Mouse (Mus musculus) spleen, postnatal 14 days (tissue): ENCODE results near the gene Psmg1.
"Not testable (repeated sequence)": the region's sequence is repeated elsewhere in the genome, so short reads cannot be mapped to it uniquely, and the experiment has no call there.

Experiments
- DNase-seq, 2 experiments: peaks; one replicate each; pipeline ENCODE4 v3.0.0; 2021 to 2022; ENCODE audit warnings: low spot score in 2 of 2

Gene Psmg1

GRCm38 (mm10) chr16:95990462-95991121 lies at the start of gene Psmg1:
Gene Psmg1 (minus strand): TSS chr16:95990960.
- DNase-seq, result peak; percentile 97 to 99

DNA sequence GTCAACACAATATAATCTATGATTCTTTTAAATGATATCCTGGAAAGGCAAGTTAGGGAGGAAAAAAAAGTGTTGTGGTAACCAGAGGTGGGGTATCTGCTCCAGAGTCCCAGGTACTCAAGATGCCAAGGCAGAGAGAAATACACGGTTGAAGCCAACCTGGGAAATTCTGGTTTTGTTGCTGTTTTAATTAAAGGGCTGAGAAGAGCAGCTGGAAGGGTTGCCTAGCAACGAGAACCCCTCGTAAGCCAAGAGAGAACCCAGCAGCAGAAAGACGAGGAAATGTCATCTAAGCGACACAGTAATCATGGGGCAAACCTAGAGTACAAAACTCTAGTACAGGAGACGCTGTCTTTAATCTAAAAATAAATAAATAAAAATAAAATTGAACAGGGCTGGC lies 48.8 kb upstream of the Psmg1 start:
- DNase-seq, result no peak

DNA sequence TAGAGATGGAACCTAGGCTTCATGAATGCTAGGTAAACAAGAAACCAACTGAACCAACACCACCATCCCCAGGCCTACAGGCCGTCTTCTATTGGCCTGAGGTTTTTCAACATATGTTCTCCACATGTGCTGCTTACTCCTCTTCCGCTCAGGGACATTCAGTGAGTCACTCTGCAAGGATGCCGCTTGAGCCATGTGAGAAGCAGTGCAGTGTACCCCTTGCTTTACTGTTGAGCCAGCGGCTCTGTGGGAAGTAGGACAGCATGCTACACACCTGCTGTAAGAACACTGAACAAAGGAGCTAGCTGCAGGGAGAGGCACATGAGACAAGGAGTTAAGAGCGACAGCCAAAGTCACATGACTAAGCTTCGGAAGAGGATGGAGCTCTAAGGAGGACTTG lies 43.7 kb upstream of the Psmg1 start:
- DNase-seq, result no peak

- DNase-seq, result no peak
Measured at GRCm38 (mm10) chr16:96032368-96033043, 41.7 kb upstream of the Psmg1 start.

DNA sequence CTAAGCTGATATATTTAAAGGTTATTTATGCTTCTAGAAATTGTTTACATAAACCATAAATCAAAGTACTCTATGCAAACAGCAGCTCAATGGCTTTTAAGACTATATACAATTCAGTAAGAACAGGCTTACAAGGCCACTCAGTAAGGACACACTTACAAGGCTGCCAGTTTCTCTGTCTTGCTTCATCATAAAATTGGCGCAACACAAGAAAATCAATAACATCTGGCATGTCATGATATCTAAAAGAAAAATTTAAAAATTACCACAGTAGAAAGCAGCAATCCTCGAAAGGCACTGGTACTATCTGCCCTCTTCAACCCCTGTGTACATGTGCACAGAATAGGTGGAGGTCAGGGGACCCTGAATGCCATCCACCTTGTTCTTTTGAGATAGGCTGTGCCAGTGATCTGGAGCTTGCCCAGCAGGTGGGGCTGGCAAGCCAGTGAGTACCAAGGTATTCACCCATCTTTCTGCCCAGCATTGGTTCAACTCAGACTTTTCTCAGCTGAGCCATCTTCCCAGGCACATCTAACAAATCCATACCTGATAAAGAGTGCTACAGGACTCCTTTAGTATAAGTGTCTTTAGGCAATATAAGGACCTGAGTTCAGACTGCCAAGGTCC lies 39.8 kb upstream of the Psmg1 start:
- DNase-seq, result peak in 1 of 2 experiments; percentile 19

DNA sequence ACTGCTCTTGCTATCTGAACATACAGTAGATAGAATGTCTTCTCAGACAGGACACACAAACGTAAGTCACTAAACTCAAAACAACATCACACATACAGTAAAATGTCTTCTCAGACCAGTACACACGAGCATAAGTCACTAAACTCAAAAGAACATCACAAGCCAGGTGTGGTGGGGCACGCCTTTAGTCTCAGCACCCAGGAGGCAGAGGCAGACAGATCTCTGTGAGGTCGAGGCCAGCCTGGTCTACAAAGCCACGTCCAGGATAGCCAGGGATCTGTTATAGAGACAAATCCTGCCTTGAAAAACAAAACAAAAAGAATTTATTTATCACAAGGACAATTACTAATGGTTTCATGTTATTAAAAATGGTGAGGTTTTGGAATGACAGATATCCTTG lies 35.5 kb upstream of the Psmg1 start:
- no peak for DNase-seq

- DNase-seq, result no peak
Measured at GRCm38 (mm10) chr16:96025244-96025643, 34.5 kb upstream of the Psmg1 start.

- DNase-seq, result no peak
Measured at GRCm38 (mm10) chr16:96021045-96021444, 30.3 kb upstream of the Psmg1 start.

GRCm38 (mm10) chr16:96009124-96009523 lies 18.4 kb upstream of the Psmg1 start:
- DNase-seq, result not testable (repeated sequence)

DNA sequence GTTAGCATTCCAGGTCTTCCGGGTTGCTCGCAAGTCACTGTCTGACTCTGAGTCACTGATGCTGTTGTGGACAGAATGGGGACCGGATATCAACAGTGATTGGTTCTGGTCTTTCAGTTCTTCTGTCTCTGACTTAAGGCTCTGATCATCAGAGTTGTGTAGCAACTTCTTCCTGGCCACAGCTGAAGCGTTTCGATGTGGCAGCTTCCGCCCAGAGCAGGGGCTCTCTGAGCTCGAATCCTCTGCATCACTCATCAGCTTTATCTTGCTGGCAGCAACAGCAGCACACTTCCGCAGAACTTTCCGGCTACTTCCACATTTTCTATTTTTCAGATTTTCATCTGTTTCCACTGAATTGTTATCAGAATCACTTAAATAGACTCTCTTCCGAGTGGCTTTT lies 13.5 kb upstream of the Psmg1 start:
- DNase-seq, result not testable (repeated sequence)

DNA sequence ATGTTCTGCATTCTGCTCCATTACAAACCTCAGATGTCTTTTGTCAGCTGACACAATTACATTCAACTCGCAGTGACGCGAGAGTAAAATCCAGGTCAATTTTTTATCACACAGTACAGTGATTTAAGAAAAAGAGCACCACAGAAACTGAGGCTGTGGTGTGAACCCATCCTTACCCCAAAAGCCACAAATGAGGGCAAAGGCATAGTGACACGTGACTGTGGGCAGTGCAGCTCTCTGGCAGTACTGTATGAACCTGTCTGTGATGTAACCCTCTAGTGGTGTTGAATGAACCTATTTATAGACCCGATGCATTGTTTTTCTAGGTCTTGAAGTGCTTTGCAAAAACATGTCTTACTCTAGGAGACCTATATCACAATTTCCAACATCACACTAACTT lies 8.5 kb upstream of the Psmg1 start:
- DNase-seq, result no peak

- no peak for DNase-seq
Measured at GRCm38 (mm10) chr16:95996156-95996555, 5.4 kb upstream of the Psmg1 start.

DNA sequence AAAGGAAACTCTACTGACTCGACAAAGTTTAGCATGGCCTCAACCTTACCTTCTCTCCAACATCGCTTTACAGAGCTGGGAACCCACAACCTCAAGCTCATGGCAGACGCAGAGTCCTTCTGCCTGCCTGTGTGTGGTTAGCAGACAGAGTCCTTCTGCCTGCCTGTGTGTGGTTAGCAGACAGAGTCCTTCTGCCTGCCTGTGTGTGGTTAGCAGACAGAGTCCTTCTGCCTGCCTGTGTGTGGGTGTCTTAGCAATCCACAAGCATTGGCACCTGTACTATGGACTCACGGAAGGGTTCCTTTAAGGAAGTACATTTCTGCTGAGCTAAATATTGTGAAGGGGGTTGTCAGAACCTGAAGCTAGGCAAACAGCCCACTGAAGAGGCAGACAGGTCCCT lies 3.8 kb upstream of the Psmg1 start:
- DNase-seq, result not testable (repeated sequence)

GRCm38 (mm10) chr16:95992596-95992995 lies 1.8 kb upstream of the Psmg1 start:
- DNase-seq, result no peak

GRCm38 (mm10) chr16:95991122-95991900 lies 551 bp upstream of the Psmg1 start:
- DNase-seq, result no peak

- DNase-seq, result no peak
Measured at GRCm38 (mm10) chr16:95984911-95985310, 5.8 kb downstream of the Psmg1 start.

- DNase-seq, result no peak
Measured at GRCm38 (mm10) chr16:95983601-95984000, 7.2 kb downstream of the Psmg1 start.

DNA sequence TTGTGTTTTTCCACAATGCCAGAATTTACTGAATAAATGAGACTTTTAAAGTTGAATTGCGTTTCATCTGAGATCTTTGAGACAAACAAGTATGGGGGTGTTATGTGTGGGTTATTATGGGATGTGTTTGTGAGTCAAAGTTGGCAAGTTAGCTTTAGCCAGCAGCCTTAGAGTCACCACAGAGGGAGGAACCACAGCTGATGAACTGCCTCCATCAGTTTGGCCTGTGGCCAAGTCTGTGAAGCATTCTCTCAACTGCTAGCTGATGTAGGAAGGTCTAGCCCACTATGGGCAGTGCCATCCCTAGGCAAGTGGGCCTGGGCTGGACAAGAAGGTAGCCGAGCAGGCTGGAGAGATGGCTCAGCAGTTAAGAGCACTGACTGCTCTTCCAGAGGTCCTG lies 19.9 kb downstream of the Psmg1 start:
- no peak for DNase-seq

- no peak for DNase-seq
Measured at GRCm38 (mm10) chr16:95967455-95967854, 23.3 kb downstream of the Psmg1 start.

- DNase-seq, result no peak
Measured at GRCm38 (mm10) chr16:95964427-95965023, 26.2 kb downstream of the Psmg1 start.

DNA sequence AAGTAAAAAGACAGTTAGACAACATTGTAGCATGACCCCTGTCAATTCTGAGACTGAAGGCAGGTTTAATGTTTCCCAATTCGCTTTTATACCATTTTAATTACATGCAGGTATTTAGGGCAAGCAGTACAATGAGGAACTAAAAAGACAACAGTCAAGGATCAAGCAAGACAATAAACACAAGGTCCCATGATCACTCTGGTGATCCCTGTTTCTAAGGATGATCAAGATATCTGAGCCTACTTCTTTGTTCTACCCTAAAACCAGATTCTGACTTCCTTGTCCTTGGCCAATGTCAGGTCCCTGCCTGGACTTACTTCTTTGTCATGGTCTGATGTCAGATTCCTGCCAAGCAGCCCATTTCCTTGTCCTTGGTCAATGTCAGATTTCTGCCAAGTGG lies 29.3 kb downstream of the Psmg1 start:
- DNase-seq, result not testable (repeated sequence)

GRCm38 (mm10) chr16:95960689-95961088 lies 30.1 kb downstream of the Psmg1 start:
- DNase-seq, result not testable (repeated sequence)
